Mouse (Mus musculus): Measurements from ENCODE around the gene Bace2. TPM values are rescaled to one million over a fixed set of nuclear protein-coding genes. Genes with fewer than 3 reads are reported as not detected.

Bace2 gene
- polyA plus RNA-seq, 1 experiment, result 0.66 TPM

DNA sequence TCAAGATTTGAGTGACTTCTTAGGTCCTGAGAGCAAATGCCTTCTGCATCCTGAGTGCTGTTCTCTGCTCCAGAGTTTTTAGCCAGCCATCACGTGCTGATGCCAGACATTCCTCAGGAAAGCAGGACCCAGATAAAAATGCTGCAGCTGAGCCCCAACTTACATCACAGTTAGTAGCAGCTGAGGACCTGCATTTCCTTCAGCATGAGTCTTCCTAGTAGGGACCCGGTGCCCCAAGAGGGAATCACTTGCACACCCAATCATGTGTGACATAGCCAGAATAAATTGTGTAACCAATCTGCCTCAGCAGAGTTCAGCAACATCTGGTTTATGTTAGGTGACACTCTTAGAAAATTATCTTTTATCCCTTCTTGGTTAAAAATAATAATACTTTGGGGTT lies 34.7 kb downstream of the Bace2 start:
- H3ac ChIP-seq (ENCODE audit: control insufficient read depth, insufficient read length, low read depth), result no peak overlapping the region
- no peaks in the 10 kb centered on the region for H3K79me3 ChIP-seq (ENCODE audit: low read depth)
- no peaks in the 10 kb centered on the region for H3K79me2 ChIP-seq (ENCODE audit: control insufficient read depth, insufficient read depth)
- no peaks in the 10 kb centered on the region for H3K27me3 ChIP-seq (ENCODE audit: control insufficient read depth, insufficient read depth, insufficient read length)
- TF ChIP-seq CTCF (IDR thresholded peaks at IDR 0.05; ENCODE audit: control insufficient read depth, insufficient read depth, insufficient read length), result no peak
- TF ChIP-seq USF1 (IDR thresholded peaks at IDR 0.05; ENCODE audit: low read depth), result peak; percentile 35
- no peaks in the 10 kb centered on the region for H3K36me3 ChIP-seq (ENCODE audit: control insufficient read depth, insufficient read depth)
- H3K4me3 ChIP-seq (ENCODE audit: insufficient read depth, poor library complexity, severe bottlenecking), result no peak overlapping the region

DNA sequence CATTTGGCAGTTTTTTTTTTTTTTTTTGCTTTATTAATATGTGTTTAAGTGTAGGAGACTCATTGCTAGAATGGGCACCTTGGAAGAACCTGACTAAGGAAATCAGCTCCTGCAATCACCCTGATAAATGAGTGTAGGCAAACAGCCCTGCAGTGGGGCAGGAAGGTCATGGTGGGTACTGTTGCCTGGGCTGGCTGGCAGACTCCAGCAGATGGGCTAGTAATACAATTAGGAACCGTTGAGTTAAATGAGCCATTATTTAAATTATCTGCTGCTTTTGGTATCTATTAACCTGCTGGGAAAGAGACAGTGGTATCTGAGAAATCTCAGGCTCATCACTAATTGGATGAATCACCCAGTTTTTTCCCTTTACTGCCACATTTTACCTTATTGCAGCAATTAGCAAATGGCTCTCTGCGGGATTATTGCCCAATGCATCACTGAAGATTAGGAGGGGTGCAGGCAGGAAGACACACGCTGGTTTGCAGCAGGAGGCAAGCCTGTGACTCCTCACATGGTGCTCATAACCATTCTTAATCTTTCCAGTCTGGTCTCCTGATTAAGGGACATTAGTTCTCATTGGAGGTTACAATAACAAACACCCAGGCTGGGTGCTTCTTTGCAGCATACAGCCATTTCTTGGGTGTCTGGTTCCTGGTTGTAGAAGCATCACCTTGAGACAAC lies 35.3 kb downstream of the Bace2 start:
- TF ChIP-seq CEBPB (IDR thresholded peaks at IDR 0.05; ENCODE audit: low read depth) (peak; percentile 6), MYOD1 (IDR thresholded peaks at IDR 0.05; ENCODE audit: control insufficient read depth, insufficient read length, low read depth) (peak; percentile 4), MYOG (IDR thresholded peaks at IDR 0.05; ENCODE audit: control insufficient read depth, extremely low read depth, insufficient read length) (no peak)
- no peaks in the 10 kb centered on the region for H3K36me3 ChIP-seq (ENCODE audit: control insufficient read depth, insufficient read depth)

DNA sequence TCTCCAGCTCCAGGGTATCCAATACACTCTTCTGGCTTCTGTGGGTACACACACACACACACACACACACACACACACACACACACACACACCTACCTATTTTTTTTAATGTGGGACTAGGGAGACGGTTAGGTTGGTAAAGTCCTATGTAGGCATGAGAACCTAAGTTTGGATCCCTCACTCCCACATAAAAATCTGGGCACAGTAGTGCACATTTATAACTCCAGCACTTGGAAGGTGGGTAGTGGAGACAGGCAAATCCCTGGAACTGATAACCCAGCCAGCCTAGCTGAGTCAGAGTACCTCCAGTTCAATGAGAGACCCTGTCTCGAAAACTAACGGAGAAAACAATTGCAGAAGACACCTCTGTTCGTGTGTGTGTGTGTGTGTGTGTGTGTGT lies 39.9 kb downstream of the Bace2 start:
- Histone ChIP-seq H3K79me3 (ENCODE audit: low read depth) (no peaks in the 10 kb centered on the region), H3K4me3 (ENCODE audit: insufficient read depth, poor library complexity, severe bottlenecking) (no peak overlapping the region), H3ac (ENCODE audit: control insufficient read depth, insufficient read length, low read depth) (no peak overlapping the region), H3K36me3 (ENCODE audit: control insufficient read depth, insufficient read depth) (no peaks in the 10 kb centered on the region), H3K79me2 (ENCODE audit: control insufficient read depth, insufficient read depth) (no peaks in the 10 kb centered on the region), H3K27me3 (ENCODE audit: control insufficient read depth, insufficient read depth, insufficient read length) (no peaks in the 10 kb centered on the region)
- TF ChIP-seq MYOD1 (IDR thresholded peaks at IDR 0.05; ENCODE audit: control insufficient read depth, insufficient read length, low read depth) (no peak), MAX (IDR thresholded peaks at IDR 0.05) (no peak), MYOG (IDR thresholded peaks at IDR 0.05; ENCODE audit: control insufficient read depth, extremely low read depth, insufficient read length) (no peak), FOSL1 (IDR thresholded peaks at IDR 0.05; ENCODE audit: insufficient read depth, low read length, poor library complexity, severe bottlenecking) (no peak), CTCF (IDR thresholded peaks at IDR 0.05; ENCODE audit: control insufficient read depth, insufficient read depth, insufficient read length) (no peak), CEBPB (IDR thresholded peaks at IDR 0.05; ENCODE audit: low read depth) (no peak), USF1 (IDR thresholded peaks at IDR 0.05; ENCODE audit: low read depth) (no peak)

More for the DNA sequence above, 35.3 kb downstream of the Bace2 start:
- Histone ChIP-seq H3K27me3 (ENCODE audit: control insufficient read depth, insufficient read depth, insufficient read length) (no peaks in the 10 kb centered on the region), H3K79me3 (ENCODE audit: low read depth) (no peaks in the 10 kb centered on the region), H3K79me2 (ENCODE audit: control insufficient read depth, insufficient read depth) (no peaks in the 10 kb centered on the region), H3K4me3 (ENCODE audit: insufficient read depth, poor library complexity, severe bottlenecking) (no peak overlapping the region), H3ac (ENCODE audit: control insufficient read depth, insufficient read length, low read depth) (no peak overlapping the region)

DNA sequence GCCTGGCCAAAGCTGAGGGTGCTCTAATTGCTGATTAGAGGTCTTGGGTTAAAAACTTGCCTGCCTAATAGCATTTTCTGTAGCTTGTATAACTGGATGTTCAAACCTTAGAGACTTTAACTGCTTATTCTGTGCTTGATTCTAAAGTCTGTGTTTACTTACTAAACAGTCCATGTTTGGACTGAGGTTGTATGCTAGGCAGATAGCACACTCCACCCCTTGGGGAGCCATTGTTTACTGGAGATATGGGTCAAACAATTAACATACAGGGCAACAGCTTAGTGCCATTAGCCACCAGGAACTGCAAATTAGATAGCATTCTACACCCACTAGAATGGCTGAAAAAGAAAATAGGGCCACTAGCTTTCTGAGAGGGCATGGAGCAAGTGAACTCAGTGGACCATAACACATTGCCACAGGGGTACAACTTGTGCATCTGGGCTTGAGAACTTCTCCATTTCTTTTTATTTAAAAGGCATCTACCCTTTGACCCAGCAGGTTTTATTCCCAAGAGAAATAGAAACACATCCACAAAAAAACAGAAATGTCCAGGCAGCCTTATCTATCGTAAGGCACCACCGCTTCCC lies 41.5 kb downstream of the Bace2 start:
- H3K36me3 ChIP-seq (ENCODE audit: control insufficient read depth, insufficient read depth), result no peaks in the 10 kb centered on the region
- TF ChIP-seq USF1 (IDR thresholded peaks at IDR 0.05; ENCODE audit: low read depth) (no peak), CTCF (IDR thresholded peaks at IDR 0.05; ENCODE audit: control insufficient read depth, insufficient read depth, insufficient read length) (no peak)
- H3K27me3 ChIP-seq (ENCODE audit: control insufficient read depth, insufficient read depth, insufficient read length), result no peaks in the 10 kb centered on the region
- H3ac ChIP-seq (ENCODE audit: control insufficient read depth, insufficient read length, low read depth), result no peak overlapping the region
- H3K4me3 ChIP-seq (ENCODE audit: insufficient read depth, poor library complexity, severe bottlenecking), result no peak overlapping the region
- H3K79me2 ChIP-seq (ENCODE audit: control insufficient read depth, insufficient read depth), result no peaks in the 10 kb centered on the region
- no peaks in the 10 kb centered on the region for H3K79me3 ChIP-seq (ENCODE audit: low read depth)

DNA sequence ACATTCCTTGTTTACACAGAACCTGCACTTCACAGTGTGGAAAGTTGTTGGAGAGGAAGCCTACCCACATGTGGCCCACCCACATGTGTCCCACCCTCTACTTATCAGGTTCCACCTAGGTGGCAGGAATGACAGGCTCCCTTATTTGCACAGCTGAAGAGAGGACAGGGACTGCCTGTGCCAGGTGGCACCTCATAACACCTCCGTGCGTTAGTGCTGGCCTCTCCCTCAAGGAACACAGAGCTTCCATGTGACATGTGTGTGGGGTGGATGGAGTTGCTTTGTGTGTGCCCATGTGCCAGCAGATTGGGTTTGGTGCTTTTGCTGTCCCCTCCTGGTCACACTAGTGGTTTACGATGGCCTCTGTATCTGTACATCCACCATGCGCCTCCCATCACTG lies 43.4 kb downstream of the Bace2 start:
- H3K4me3 ChIP-seq (ENCODE audit: insufficient read depth, poor library complexity, severe bottlenecking), result no peak overlapping the region
- no peaks in the 10 kb centered on the region for H3K27me3 ChIP-seq (ENCODE audit: control insufficient read depth, insufficient read depth, insufficient read length)
- no peaks in the 10 kb centered on the region for H3K79me3 ChIP-seq (ENCODE audit: low read depth)
- TF ChIP-seq USF1 (IDR thresholded peaks at IDR 0.05; ENCODE audit: low read depth) (no peak), MAX (IDR thresholded peaks at IDR 0.05) (no peak), FOSL1 (IDR thresholded peaks at IDR 0.05; ENCODE audit: insufficient read depth, low read length, poor library complexity, severe bottlenecking) (no peak), CTCF (IDR thresholded peaks at IDR 0.05; ENCODE audit: control insufficient read depth, insufficient read depth, insufficient read length) (no peak), CEBPB (IDR thresholded peaks at IDR 0.05; ENCODE audit: low read depth) (no peak), MYOD1 (IDR thresholded peaks at IDR 0.05; ENCODE audit: control insufficient read depth, insufficient read length, low read depth) (no peak), MYOG (IDR thresholded peaks at IDR 0.05; ENCODE audit: control insufficient read depth, extremely low read depth, insufficient read length) (no peak)
- no peak overlapping the region for H3ac ChIP-seq (ENCODE audit: control insufficient read depth, insufficient read length, low read depth)
- H3K79me2 ChIP-seq (ENCODE audit: control insufficient read depth, insufficient read depth), result no peaks in the 10 kb centered on the region
- no peaks in the 10 kb centered on the region for H3K36me3 ChIP-seq (ENCODE audit: control insufficient read depth, insufficient read depth)

- peak overlapping the region; percentile 12 for H3ac ChIP-seq (ENCODE audit: control insufficient read depth, insufficient read length, low read depth)
- H3K4me3 ChIP-seq (ENCODE audit: insufficient read depth, poor library complexity, severe bottlenecking), result no peak overlapping the region
- no peaks in the 10 kb centered on the region for H3K79me3 ChIP-seq (ENCODE audit: low read depth)
- TF ChIP-seq CTCF (IDR thresholded peaks at IDR 0.05; ENCODE audit: control insufficient read depth, insufficient read depth, insufficient read length), result no peak
- no peak for TF ChIP-seq MYOG (IDR thresholded peaks at IDR 0.05; ENCODE audit: control insufficient read depth, extremely low read depth, insufficient read length)
- TF ChIP-seq MYOD1 (IDR thresholded peaks at IDR 0.05; ENCODE audit: control insufficient read depth, insufficient read length, low read depth), result no peak
- TF ChIP-seq MAX (IDR thresholded peaks at IDR 0.05), result no peak
- H3K27me3 ChIP-seq (ENCODE audit: control insufficient read depth, insufficient read depth, insufficient read length), result no peaks in the 10 kb centered on the region
- no peaks in the 10 kb centered on the region for H3K79me2 ChIP-seq (ENCODE audit: control insufficient read depth, insufficient read depth)
- no peaks in the 10 kb centered on the region for H3K36me3 ChIP-seq (ENCODE audit: control insufficient read depth, insufficient read depth)
Observed at GRCm38 (mm10) chr16:97401741-97402140, 45.2 kb downstream of the Bace2 start.

Data from C2C12 (cell line).